Mouse (Mus musculus): Measurements from ENCODE around the gene Pth2.
"Not testable (repeated sequence)": the region's sequence is repeated elsewhere in the genome, so short reads cannot be mapped to it uniquely, and the experiment has no call there.

The Pth2 gene

GRCm38 (mm10) chr7:45154096-45154992, 26.5 kb upstream of the Pth2 start, which contains the start of the genes Pih1d1 and Aldh16a1:
Gene Pih1d1, plus strand, starts transcription at chr7:45154303.
Gene Aldh16a1, minus strand, starts transcription at chr7:45154584.
- DNase-seq: peak; percentile 98

- peak; percentile 61 to 70 for DNase-seq
Observed at GRCm38 (mm10) chr7:45154993-45155514, 25.7 kb upstream of the Pth2 start.

- no peak for DNase-seq
Observed at GRCm38 (mm10) chr7:45155590-45155989, 25.2 kb upstream of the Pth2 start.

- no peak for DNase-seq
Observed at GRCm38 (mm10) chr7:45156206-45156605, 24.6 kb upstream of the Pth2 start.

- DNase-seq: no peak
Observed at GRCm38 (mm10) chr7:45157459-45157858, 23.3 kb upstream of the Pth2 start.

- no peak for DNase-seq
Observed at GRCm38 (mm10) chr7:45158991-45159390, 21.8 kb upstream of the Pth2 start.

GRCm38 (mm10) chr7:45160316-45160800, 20.4 kb upstream of the Pth2 start:
- no peak for DNase-seq

GRCm38 (mm10) chr7:45160866-45161265, 19.9 kb upstream of the Pth2 start:
- DNase-seq: no peak

GRCm38 (mm10) chr7:45161612-45162473, 19.0 kb upstream of the Pth2 start:
- DNase-seq: peak; percentile 91

- no peak for DNase-seq
Observed at GRCm38 (mm10) chr7:45162551-45162950, 18.2 kb upstream of the Pth2 start.

GRCm38 (mm10) chr7:45162996-45163615, 17.7 kb upstream of the Pth2 start:
- no peak for DNase-seq

GRCm38 (mm10) chr7:45163735-45164490, 16.9 kb upstream of the Pth2 start, which contains the start of gene Slc17a7:
Gene Slc17a7, plus strand, starts transcription at chr7:45163949.
- peak; percentile 48 to 61 for DNase-seq

GRCm38 (mm10) chr7:45164833-45165232, 16.0 kb upstream of the Pth2 start:
- no peak for DNase-seq

- DNase-seq: no peak
Observed at GRCm38 (mm10) chr7:45165701-45166100, 15.1 kb upstream of the Pth2 start.

GRCm38 (mm10) chr7:45166950-45167401, 13.8 kb upstream of the Pth2 start:
- no peak for DNase-seq

GRCm38 (mm10) chr7:45167761-45168445, 12.9 kb upstream of the Pth2 start:
- no peak for DNase-seq

- DNase-seq: no peak
Observed at GRCm38 (mm10) chr7:45168656-45169055, 12.1 kb upstream of the Pth2 start.

- no peak for DNase-seq
Observed at GRCm38 (mm10) chr7:45169495-45169894, 11.3 kb upstream of the Pth2 start.

- peak in 1 of 2 experiments; percentile 29 for DNase-seq
Observed at GRCm38 (mm10) chr7:45172974-45173373, 7.8 kb upstream of the Pth2 start.

GRCm38 (mm10) chr7:45173772-45174171, 7.0 kb upstream of the Pth2 start:
- DNase-seq: not testable (repeated sequence)
